Mouse (Mus musculus) neural tube, embryonic 10.5 days (tissue): ENCODE data around the gene Gm49396.

Experiments
- DNase-seq: peaks from one replicate; pipeline ENCODE4 v3.0.0-alpha.2; 2017; ENCODE audit warnings: low spot score; ENCODE audit errors: extremely low spot score

Gm49396 gene

DNA sequence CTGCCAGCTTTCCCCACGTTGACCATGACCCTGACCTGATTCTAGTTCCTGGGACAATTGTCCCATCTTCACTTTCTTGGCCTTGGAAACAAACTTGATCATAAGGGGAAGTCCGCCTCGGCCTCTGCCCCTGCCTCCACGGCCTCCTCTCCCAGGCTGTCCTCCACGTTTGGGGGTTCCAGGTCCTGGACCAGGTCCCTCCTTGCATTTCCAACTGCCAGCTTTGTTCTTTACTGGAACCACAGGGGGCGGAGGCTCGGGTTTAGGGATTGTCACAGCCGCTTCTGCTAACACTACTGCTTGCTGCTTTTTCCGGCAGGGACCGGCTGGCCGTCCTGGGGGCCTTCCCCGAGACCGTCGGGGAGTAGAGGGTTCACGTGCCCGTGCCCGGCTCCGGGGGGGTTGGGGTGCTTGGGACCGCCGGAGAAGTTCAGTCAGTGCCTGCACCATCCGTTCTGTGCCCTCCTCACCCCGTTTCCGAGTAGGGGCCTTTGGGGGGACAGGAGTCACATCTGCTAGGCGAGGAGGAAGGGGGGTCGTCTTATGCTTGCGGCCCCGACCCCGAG is 23.4 kb downstream of the Gm49396 start:
- DNase-seq, result no peak

- peak; percentile 74 for DNase-seq
Observed at GRCm38 (mm10) chr7:30587842-30588667, 24.9 kb downstream of the Gm49396 start.

DNA sequence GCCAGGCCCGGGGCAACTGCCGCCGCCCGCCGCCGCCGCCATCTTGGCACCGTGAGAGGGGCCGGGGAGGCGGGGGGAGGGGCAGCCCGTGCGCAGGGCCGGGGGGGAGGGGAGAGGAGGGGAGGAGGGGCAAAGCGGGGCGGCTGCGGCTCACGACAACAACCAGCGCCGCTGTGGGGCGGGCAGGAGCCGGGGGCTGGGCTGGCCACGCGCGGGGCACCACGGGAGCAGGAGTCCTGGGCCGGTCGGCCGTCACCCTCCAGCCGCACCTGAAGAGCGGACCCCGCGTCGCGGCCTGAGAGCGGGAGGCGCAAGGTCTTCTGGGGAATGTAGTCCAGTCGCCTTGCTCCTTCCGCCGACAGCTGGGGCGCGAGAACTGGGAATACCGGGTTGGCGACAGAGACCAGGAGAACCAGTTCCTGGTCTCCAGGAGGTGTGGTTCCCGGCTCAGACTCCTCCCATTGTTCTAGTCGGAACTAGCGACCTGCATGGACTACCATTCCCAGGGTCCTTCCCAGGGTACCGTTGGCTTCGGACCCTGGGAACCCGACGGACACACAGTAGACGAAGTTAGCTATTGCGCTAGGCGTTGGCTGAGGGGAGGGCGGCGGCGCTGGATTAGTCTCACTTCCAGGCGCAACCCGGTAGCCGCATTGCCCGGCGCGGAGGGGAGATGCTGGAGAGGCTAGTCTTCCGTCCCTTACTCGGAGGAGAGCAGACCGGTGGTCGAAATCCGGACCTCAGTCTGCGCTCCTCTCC is 25.7 kb downstream of the Gm49396 start, which contains the start of gene Kmt2b:
Kmt2b (minus strand) TSS at position 51 of the 759 bp plus-strand sequence.
- peak; percentile 97 for DNase-seq

DNA sequence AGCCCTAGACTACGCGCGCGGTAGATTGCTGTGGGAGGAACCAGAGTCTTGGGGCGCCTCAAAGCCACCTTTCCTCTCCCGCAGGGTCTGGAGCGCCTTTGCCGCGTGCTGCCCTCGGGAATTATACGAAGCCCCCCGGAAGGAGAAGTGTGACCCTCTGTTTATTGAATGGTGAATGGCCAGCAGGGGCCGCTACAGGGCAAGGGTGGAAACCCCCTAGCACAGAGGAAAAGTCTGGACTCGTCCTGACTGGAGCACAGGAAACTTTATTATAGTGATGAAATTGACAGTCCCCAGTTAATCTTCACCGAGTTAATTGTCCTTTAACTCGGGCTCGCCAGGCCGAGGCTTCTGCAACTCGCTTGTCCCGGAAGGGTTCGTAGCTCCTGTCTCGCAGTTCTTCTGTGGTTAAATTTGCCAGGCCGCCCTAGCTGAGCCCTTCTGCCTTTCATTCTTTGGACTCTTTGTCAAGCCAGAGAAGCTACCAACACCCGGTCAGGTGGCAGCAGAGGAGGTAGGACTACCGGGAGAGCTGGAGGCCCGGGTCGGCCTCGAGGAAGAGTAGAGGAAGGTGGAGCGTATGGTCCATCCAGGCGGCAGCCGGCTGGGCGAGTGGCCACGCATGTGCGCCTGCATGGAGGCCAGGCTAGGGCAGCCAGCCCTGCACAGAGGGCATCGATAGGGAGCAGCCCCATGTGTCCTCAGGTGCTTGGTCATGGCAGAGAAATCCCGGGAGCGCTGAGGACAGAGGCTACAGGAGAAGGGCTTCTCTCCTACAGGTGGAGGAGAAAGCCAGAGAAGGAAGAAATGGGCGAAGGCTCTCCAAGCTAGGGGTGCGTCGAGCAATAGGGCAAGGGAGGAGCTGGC is 26.5 kb downstream of the Gm49396 start:
- DNase-seq, result peak; percentile 89

GRCm38 (mm10) chr7:30590927-30591604 is 27.9 kb downstream of the Gm49396 start:
- no peak for DNase-seq

- no peak for DNase-seq
Observed at GRCm38 (mm10) chr7:30591605-30591951, 28.4 kb downstream of the Gm49396 start.

- no peak for DNase-seq
Observed at GRCm38 (mm10) chr7:30592772-30593423, 29.8 kb downstream of the Gm49396 start.

DNA sequence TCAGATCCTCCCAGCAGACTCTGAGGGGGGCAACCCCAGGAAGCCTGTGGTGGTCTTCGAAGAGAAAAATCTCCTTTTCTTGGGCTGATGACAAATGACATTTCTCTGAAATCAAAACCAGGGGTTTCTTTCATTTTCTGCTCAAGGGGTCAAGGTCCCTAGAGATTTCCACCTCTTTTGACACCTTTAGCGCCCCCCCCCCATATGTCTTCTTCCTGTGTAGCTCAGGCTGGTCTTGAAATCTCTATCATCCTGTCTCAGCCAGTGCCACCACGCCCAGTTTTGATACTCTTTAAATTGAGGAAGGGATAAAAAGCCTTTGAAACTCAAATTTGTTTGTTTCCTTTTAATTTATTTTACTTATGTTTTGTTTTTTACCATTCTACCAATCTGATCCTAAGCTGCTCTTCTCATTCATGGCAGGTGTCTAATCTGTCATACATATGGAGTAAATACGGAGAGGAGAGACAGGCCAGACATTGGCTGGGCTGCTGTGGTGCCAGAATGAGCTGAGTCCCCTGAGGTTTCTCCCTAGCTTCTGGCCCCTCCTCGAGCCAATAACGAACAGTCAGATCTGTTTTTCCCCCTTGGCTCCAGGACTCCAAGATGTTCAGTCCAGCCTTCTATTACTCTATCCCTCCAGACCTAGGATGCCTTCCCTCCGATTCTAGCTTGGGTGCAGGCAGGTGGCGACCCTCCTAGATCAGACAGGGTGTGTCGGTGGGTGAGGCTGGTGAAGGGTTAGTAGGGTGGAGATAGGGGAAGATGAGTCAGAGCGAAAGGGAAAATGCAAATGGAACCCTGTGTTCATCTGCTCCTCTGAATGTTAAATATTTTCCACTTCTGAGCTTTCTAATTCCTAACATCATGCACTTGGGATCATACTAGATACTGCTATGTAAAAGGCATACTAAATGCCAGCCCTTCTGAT is 30.7 kb downstream of the Gm49396 start:
- DNase-seq, result no peak

- DNase-seq, result no peak
Observed at GRCm38 (mm10) chr7:30594510-30595024, 31.4 kb downstream of the Gm49396 start.

DNA sequence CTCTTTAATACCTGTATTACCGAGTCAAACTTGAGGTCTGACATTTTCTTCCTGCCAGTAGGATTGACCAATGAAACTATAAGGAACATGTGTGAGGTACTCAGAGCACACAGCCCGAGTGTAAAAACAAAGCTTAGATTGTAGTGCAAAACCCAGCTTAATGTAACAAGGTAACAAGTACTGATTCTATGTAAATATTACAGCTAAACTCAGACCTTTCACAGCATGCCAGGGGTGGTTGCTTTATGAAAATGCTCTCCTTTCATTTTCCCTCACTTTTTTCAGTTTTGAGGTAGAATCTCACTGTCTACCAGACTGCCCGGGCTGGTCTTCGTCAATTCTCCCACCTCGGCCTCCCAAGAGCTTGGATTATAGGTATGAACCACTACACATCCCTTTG is 32.9 kb downstream of the Gm49396 start:
- no peak for DNase-seq

GRCm38 (mm10) chr7:30596811-30597210 is 33.7 kb downstream of the Gm49396 start:
- no peak for DNase-seq

GRCm38 (mm10) chr7:30598786-30599185 is 35.6 kb downstream of the Gm49396 start, which contains the start of gene Zbtb32:
Gene Zbtb32 (minus strand): TSS chr7:30598909.
- no peak for DNase-seq

DNA sequence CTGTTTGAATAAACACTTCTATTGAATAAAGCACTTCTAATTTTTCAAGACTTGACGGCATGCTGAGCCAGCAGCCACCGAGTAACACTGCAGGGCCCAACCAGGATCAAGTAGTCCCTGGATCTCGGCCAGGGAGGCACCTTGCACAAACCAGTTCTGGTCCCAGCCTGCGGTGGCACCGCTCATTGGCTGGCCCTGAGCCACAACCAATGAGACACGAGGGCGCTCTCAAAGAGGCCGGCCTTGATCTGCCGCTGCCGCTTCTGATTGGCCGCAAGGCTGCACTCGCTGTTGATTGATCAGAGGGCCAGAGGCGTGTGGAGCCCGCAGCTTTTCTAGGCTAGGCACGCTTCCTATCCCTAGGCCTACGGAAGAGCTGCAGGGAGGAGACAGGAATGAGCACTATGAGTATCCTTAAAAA is 36.8 kb downstream of the Gm49396 start:
- DNase-seq, result peak; percentile 69

DNA sequence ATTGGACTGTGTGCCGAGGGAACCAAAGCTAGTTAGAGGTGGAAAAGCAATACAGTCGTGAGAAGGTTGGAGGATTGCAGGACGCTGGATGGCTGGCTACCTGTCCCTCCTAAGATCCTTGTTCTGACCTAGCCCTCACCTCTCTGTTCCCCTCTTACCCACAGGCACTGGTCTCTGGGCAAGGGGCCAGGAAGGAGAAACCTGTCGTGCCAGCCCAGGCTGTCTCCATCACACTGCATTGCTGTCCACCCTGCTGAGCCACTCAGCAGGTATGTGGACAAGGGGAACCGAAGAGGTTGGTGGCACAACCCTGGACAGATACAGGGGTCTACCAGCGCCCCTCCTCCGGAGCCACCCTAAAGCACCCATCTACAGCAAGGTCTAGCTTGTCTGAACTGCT is 37.5 kb downstream of the Gm49396 start:
- no peak for DNase-seq

DNA sequence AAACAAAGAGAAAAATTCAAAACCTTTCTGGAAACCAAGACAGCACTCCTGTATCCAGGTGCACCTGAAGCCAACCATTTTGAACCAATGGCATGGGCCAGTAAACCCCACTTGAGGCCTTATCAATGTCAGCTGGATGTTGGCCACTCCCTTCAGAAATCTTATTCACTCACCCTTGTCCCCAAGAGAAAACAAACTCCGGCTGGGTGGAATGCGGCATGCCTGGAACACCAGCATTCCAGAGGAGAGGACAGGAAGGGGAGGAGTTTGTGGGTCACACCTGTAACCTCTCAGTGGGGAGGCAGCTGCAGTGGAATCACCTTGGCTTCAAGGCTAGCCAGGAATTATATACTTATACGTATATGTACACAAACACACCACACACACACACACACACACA is 39.4 kb downstream of the Gm49396 start:
- DNase-seq, result no peak

GRCm38 (mm10) chr7:30604424-30604823 is 41.3 kb downstream of the Gm49396 start:
- DNase-seq, result no peak

- no peak for DNase-seq
Observed at GRCm38 (mm10) chr7:30604944-30605343, 41.8 kb downstream of the Gm49396 start.

DNA sequence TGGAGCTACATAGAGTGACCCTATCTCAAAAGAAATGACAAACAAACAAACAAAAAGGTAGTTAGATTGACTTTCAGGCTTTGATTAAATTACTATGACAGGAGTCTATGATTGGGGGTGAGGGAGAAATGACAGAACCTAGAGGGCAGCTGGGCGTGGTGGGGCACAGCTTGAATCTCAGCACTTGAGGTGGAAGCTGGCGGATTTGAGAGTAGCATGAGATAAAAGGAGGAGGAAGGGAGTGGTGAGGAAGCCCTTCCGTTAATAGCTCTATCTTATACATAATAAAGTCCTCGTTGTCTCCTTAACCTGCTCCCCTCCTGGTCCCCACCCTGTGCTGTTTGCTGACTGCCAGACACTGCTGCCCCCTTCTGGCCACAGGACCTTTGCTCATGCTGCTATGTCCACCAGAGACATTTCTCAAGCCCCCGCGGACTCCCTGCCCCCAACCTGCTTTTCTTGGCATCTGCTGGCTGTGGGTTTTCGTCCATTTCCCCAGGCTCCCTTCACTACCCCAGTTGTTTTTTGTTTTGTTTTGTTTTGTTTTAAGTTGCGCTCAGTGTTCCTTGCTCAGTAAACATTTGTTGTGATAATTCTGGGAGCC is 44.7 kb downstream of the Gm49396 start:
- peak; percentile 40 for DNase-seq
